Mouse (Mus musculus): ENCODE measurements around the gene Ssna1.

- TF ChIP-seq CTCF (IDR thresholded peaks at IDR 0.05; ENCODE audit: borderline replicate concordance, extremely low read depth, insufficient read depth, insufficient read length), result no peak
- TF ChIP-seq POLR2A (IDR thresholded peaks at IDR 0.05; ENCODE audit: borderline replicate concordance, extremely low read depth, insufficient read depth, insufficient read length, poor library complexity, severe bottlenecking), result no peak
These were observed 15.8 kb upstream of the Ssna1 start, which contains the start of gene Tmem210 for GRCm38 (mm10) chr2:25287927-25288649.

Measured in brain, embryonic 14.5 days (tissue).